Mouse (Mus musculus) lung, embryonic 16.5 days (tissue): ENCODE results near the gene Ppl. TPM values are rescaled to one million over a fixed set of nuclear protein-coding genes. Genes with fewer than 3 reads are reported as not detected.
A peak's percentile ranks its signal among the peaks of the same experiment; 100 is the strongest.

ENCODE experiments used
- ATAC-seq: fragments of 200-750 bp; cut with Nextera tagmentation; 2 replicates; pipeline ENCODE4 v1.8.0; 2017; ENCODE audit warnings: low read depth, mild to moderate bottlenecking, moderate library complexity
- H3K27ac ChIP-seq: fragments of 300-500 bp; sonication (generic); 2 replicates; pipeline ENCODE4 v1.5.1; 2014; ENCODE audit warnings: mild to moderate bottlenecking, control low read depth, low read length
- H3K27me3 ChIP-seq: fragments of 300-500 bp; sonication (generic); 2 replicates; pipeline ENCODE4 v1.6.1; 2014; ENCODE audit warnings: low read depth, low read length, mixed read lengths; ENCODE audit not compliant: control insufficient read depth, insufficient read depth
- H3K36me3 ChIP-seq: fragments of 300-500 bp; sonication (generic); 2 replicates; pipeline ENCODE4 v1.6.1; 2014; ENCODE audit warnings: low read length; ENCODE audit not compliant: control insufficient read depth, insufficient read depth
- H3K4me1 ChIP-seq: fragments of 300-500 bp; sonication (generic); replicated peaks from 2 replicates; pipeline ENCODE4 v1.6.1; 2014; ENCODE audit warnings: low read length, mixed read lengths; ENCODE audit not compliant: control insufficient read depth, insufficient read depth
- H3K4me2 ChIP-seq: fragments of 300-500 bp; sonication (generic); 2 replicates; pipeline ENCODE4 v1.6.1; 2014; ENCODE audit warnings: low read depth, low read length, control low read depth
- H3K4me3 ChIP-seq: fragments of 300-500 bp; sonication (generic); 2 replicates; pipeline ENCODE4 v1.5.1; 2014; ENCODE audit warnings: mild to moderate bottlenecking, low read length, control low read depth
- H3K9ac ChIP-seq: fragments of 300-500 bp; sonication (generic); 2 replicates; pipeline ENCODE4 v1.6.1; 2014; ENCODE audit warnings: low read length, control low read depth
- H3K9me3 ChIP-seq: fragments of 300-500 bp; sonication (generic); 2 replicates; pipeline ENCODE4 v1.6.1; 2016; ENCODE audit warnings: low read length; ENCODE audit not compliant: control insufficient read depth
- whole genome bisulfite sequencing: fragments of 180-500 bp; shearing (Covaris S2); extraction: QIAGEN DNeasy Blood & Tissue Kit; methylation state at CpG from one replicate; pipeline ENCODE4 v1.1.7; 2014; 5-methylcytosine and 5-hydroxymethylcytosine counted together
- polyA plus RNA-seq: library from polyadenylated mRNA; unstranded; fragments of >200 nt; fragmentation: Nextera tagmentation; extraction: Ambion mirVana; gene quantifications from 2 replicates; pipeline ENCODE4 v1.2.1, GENCODE M21; 2015

Gene Ppl
- polyA plus RNA-seq, 1 experiment from 2014 or later, result 8.7 TPM

DNA sequence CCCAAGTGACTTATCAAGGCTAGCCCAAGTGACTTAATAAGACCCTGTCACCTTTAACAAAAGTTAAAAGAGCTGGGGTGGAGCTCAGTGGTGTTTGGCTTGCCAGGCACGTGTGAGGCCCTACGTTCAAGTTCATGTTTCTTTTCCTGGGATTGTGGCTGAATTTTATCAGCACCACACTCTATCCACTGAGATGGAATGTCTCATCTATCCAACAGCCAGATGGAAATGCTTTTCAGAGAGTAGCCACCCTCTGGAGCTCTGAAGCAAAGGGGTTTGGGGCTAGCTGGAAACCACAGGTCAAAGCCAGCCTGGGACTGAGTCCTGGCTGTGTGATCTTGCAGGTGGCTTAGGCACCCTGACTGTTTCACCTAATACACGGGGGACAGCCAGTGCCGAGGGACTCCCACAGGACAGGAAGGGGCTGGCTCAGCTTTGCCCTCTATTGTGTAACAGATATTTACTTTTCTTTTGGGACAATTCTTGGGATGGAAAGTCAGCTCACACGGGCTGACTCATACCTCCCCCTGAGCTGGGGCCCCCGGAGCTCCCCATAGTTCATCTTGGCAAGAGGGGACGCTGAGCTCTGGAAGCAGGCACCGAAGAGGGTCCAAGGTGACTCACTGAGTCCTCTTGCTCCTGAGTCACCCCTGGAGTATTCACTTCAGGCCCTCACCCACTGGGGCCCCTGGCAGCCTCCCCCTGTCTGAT is 3.5 kb upstream of the Ppl start:
- WGBS, result 43% methylated on average over 8 of the region's 8 CpGs
- 0 out of 2 replicates have a peak overlapping the region, but pooled peaks have one; percentile 4 for H3K9ac ChIP-seq
- no peaks in the 10 kb centered on the region for H3K36me3 ChIP-seq
- H3K4me1 ChIP-seq, result peaks cover 29% of the 10 kb centered on the region
- H3K27me3 ChIP-seq, result peaks cover 23% of the 10 kb centered on the region
- no peaks in the 10 kb centered on the region for H3K9me3 ChIP-seq
- no peak overlapping the region for H3K4me3 ChIP-seq
- peak; percentile 7; the same call in 1 of the 2 replicates for ATAC-seq
- H3K4me2 ChIP-seq, result no peak overlapping the region
- H3K27ac ChIP-seq, result peak overlapping the region; percentile 91

DNA sequence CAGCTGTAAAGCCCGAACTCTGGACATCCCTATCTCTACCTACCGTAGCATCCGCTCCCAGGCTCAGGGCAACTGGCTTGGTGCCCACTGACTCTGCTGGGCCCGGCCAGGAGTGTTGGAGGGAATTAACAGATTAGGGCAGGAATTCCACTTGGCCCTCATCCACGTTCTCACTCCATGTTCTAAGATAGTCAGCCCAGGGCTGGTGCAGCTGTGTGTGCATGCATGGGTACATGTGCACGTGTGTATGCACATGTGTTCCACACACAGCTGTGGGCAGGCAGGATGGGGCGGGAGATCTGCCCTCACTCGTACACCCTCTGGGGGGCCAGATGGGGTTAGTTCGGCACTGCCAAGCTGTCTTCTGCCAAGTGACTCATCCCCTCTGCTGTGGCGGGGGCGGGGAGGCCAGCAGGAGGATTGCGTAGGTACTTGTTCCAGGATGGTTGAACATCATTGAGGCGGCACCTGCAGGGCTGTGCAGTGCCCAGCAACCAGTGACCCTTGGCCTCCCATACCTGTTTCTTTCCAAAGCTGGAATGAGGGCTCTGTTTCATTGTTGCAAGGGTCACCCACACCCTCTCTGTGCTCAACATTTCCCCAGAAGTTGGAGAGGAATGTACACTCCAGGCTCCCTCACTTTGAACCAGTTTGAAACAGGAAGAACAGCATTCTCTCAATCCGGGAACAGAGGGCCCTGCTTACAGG is 2.6 kb upstream of the Ppl start:
- Histone ChIP-seq H3K27me3 (peaks cover 23% of the 10 kb centered on the region), H3K27ac (peak overlapping the region; percentile 91), H3K4me1 (peaks cover 34% of the 10 kb centered on the region), H3K4me3 (no peak overlapping the region), H3K9me3 (no peaks in the 10 kb centered on the region), H3K4me2 (no peak overlapping the region), H3K9ac (no peak overlapping the region), H3K36me3 (no peaks in the 10 kb centered on the region)
- peak; percentile 6; the same call in 1 of the 2 replicates for ATAC-seq
- WGBS, result 46% methylated on average over 14 of the region's 14 CpGs

DNA sequence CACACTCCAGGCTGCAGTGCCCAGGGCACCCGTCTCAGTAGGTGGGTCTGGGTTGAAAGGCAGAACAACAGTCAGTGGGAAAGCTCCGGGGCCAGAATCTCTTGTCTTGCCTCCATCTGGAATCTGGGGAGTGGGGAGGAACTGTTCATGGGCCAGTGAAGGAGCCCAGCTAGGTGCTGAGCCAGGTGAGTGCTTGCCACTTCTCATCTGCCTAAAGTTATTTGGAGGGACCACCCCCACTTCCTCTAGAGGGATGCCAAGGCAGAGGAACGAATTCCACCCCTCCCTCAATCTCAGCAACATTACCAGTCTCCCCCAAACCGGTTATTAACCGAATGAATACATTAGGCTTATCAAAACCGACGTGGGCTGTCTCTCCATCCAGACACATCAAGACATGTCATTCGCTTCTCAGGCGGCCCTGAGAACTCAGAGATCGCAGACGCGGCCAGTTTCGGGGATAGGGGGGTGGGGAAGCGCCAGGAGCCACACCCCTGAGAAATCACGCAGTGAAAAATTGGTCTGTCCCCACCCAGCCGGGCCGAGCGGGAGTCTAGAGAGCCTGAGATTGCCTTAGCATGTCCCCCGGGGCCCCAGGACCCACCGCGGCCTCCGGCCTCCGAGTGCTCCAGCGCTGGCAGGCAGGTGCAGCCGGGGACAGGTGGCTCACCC is 834 bp downstream of the Ppl start:
- Histone ChIP-seq H3K9me3 (no peaks in the 10 kb centered on the region), H3K4me1 (peaks cover 34% of the 10 kb centered on the region), H3K4me2 (peak overlapping the region; percentile 56), H3K4me3 (peak overlapping the region; percentile 55), H3K27ac (peak overlapping the region; percentile 34; the same call in 1 of the 2 replicates), H3K9ac (peak overlapping the region; percentile 65), H3K27me3 (peaks cover 23% of the 10 kb centered on the region), H3K36me3 (no peaks in the 10 kb centered on the region)
- no peak for ATAC-seq
- 2% methylated on average over 25 of the region's 25 CpGs for WGBS

DNA sequence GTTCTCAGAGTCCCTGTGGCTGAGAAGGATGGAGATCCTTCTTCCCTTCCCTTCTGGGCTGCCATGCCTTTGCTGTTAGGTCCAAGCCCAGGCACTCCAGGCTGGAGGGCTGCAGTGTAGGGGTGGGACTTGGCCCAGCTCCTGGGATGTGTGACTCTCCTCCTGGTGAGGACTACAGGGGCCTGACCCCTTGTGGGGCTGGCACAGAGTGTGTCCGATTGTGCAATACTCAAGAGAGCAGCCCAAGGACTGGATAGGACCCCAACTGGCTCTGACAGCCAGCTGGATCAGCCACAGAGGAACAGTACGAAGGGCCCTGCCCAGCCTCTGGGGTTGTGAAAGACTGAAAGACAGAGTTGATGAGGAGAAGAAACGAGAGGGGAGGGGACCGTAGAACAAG is 1.5 kb downstream of the Ppl start:
- Histone ChIP-seq H3K27ac (peak overlapping the region; percentile 34; the same call in 1 of the 2 replicates), H3K9ac (0 out of 2 replicates have a peak overlapping the region, but pooled peaks have one; percentile 21), H3K4me1 (peaks cover 28% of the 10 kb centered on the region), H3K4me2 (peak overlapping the region; percentile 56), H3K27me3 (peaks cover 23% of the 10 kb centered on the region), H3K36me3 (no peaks in the 10 kb centered on the region), H3K9me3 (no peaks in the 10 kb centered on the region), H3K4me3 (peak overlapping the region; percentile 55)
- peak; percentile 93 for ATAC-seq
- WGBS, result 4% methylated on average over 4 of the region's 4 CpGs

DNA sequence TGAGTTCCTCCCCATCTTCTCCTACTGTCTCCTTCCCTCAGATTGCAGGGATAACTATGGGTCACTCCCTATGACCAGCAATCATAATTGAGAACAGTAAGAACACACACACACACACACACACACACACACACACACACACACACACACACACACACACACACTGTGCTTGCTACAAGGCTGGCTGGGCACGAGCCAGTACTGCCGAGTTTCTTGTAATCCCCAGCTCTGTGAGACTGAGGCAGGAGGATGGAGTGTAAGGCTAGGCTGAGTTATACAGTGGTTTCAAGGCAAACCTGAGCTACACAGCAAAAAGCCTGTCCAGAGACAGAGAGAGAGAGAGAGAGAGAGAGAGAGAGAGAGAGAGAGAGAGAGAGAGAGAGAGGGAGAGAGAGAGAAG is 2.0 kb downstream of the Ppl start:
- peaks cover 25% of the 10 kb centered on the region for H3K4me1 ChIP-seq
- 55% methylated on average over 2 of the region's 2 CpGs for WGBS
- no peak overlapping the region for H3K4me3 ChIP-seq
- no peak overlapping the region for H3K27ac ChIP-seq
- H3K4me2 ChIP-seq, result 0 out of 2 replicates have a peak overlapping the region, but pooled peaks have one; percentile 56
- no peak overlapping the region for H3K9ac ChIP-seq
- peaks cover 23% of the 10 kb centered on the region for H3K27me3 ChIP-seq
- no peaks in the 10 kb centered on the region for H3K36me3 ChIP-seq
- H3K9me3 ChIP-seq, result no peaks in the 10 kb centered on the region
- ATAC-seq, result no peak

DNA sequence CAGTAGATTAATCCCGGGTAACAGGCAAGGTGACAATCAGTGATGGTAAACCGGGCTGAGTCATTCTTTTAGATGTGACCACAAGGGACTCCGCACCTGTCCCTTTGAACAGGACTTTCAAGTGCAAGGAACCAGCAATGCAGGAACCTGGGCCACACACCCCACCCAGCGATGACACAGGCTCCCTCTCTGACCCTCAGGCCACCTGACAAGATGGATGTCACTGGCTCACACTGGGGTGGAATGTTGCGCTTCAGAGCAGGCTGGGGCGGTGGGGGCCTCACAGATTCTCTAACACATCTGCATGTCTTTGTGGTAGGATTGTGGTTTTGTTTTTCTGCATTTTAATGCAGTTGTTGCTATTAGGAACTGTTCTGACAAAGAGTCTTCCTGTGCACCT is 8.7 kb downstream of the Ppl start:
- Histone ChIP-seq H3K4me2 (no peak overlapping the region), H3K4me1 (no peaks in the 10 kb centered on the region), H3K4me3 (no peak overlapping the region), H3K27me3 (no peaks in the 10 kb centered on the region; the same call in 1 of the 2 replicates), H3K36me3 (no peaks in the 10 kb centered on the region), H3K27ac (no peak overlapping the region), H3K9me3 (0 out of 2 replicates have a peak, but pooled peaks cover 3% of the 10 kb centered on the region), H3K9ac (no peak overlapping the region)
- WGBS, result 46% methylated on average over 6 of the region's 6 CpGs
- ATAC-seq, result no peak

DNA sequence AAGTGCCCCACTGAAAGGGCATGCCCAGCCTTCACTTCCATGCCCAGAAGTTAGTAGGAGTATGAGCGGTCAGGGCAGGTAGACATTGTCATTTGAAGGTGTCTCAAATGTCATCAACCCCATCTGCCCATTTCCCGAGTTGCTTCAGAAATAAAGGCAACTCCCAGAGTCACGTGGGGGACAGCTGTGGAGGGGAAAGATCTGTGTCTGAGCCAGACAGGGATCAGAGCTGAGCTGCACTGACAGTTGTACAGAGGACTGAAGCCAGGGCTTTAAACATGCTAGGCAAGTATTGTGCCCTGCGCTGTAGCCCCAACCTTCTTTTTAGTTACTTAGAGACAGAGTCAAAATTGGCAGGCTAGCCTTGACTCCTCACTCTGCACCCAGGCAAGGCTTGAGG is 12.4 kb downstream of the Ppl start:
- Histone ChIP-seq H3K4me2 (no peak overlapping the region), H3K4me3 (no peak overlapping the region), H3K9me3 (0 out of 2 replicates have a peak, but pooled peaks cover 3% of the 10 kb centered on the region), H3K9ac (no peak overlapping the region), H3K4me1 (no peaks in the 10 kb centered on the region), H3K36me3 (no peaks in the 10 kb centered on the region), H3K27me3 (no peaks in the 10 kb centered on the region; the same call in 1 of the 2 replicates), H3K27ac (no peak overlapping the region)
- 75% methylated on average over 4 of the region's 4 CpGs for WGBS
- no peak for ATAC-seq

DNA sequence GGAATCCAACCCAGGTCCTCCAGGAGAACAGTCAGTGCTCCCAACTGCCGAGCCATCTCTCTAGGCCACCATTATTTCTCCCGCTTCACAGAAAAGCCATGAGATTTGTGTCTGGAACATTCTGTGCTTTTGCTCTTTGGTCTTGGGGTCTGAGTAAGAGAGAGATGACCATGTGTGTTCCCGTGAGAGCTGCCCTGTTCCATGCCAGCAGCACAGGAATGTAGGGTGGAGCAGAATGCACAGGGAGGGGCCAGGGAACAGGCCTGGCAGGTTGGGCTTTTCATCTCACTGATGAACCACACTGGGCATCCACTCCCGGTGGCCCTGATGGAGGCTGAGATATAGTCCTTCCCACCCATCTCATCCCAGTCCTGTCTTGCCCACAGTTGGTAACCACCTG is 12.8 kb downstream of the Ppl start:
- Histone ChIP-seq H3K27me3 (no peaks in the 10 kb centered on the region; the same call in 1 of the 2 replicates), H3K27ac (no peak overlapping the region), H3K9ac (no peak overlapping the region), H3K4me1 (no peaks in the 10 kb centered on the region), H3K4me3 (no peak overlapping the region), H3K36me3 (no peaks in the 10 kb centered on the region), H3K9me3 (0 out of 2 replicates have a peak, but pooled peaks cover 1% of the 10 kb centered on the region), H3K4me2 (no peak overlapping the region)
- WGBS, result 51% methylated on average over 4 of the region's 4 CpGs
- peak; percentile 53 for ATAC-seq

DNA sequence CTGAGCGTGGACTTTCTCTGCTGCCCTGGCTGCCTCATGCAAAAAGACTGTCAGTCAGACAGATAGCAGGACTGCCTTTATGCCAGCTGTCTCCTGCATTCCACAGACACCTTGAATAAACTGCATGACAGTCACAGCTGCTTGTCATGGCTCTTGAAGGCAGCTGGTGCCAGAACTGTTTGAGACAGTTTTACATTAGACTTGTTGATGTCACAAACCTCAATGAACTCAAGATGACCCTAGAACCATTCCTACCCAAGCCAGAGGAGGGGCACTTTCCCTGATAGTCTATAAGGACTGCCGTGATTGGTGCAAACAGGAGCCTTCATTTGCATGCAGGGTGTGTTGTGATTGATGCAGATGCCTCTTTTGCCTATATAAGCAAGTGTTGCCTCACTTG is 18.6 kb downstream of the Ppl start:
- H3K27ac ChIP-seq, result no peak overlapping the region
- no peak overlapping the region for H3K4me2 ChIP-seq
- peaks cover 6% of the 10 kb centered on the region; the same call in 1 of the 2 replicates for H3K4me1 ChIP-seq
- no peak overlapping the region for H3K4me3 ChIP-seq
- WGBS, result 50% methylated on average over 2 of the region's 2 CpGs
- no peaks in the 10 kb centered on the region for H3K27me3 ChIP-seq
- H3K9me3 ChIP-seq, result no peaks in the 10 kb centered on the region
- ATAC-seq, result no peak
- H3K9ac ChIP-seq, result no peak overlapping the region
- H3K36me3 ChIP-seq, result no peaks in the 10 kb centered on the region
